Mouse (Mus musculus): ENCODE data around the gene Pld5. TPM values are rescaled to one million over a fixed set of nuclear protein-coding genes. Genes with fewer than 3 reads are reported as not detected.

Gene Pld5
- 0.97 and 1.6 TPM in 2 replicates for polyA plus RNA-seq (2016; fragmentation: Nextera tagmentation; extraction: Ambion mirVana)

GRCm38 (mm10) chr1:176274667-176275610 is at the start of gene Pld5:
TSS of gene Pld5 (minus strand) at chr1:176275312.
- peak within 1 kb of the TSS; percentile 98 for H3K4me2 ChIP-seq (replicated peaks)
- H3K4me3 ChIP-seq, result peak within 1 kb of the TSS; percentile 57
- H3K9ac ChIP-seq, result peak within 1 kb of the TSS; percentile 52
- WGBS, result under 1% methylated on average over 76 of the region's 86 CpGs
- no peak within 1 kb of the TSS for H3K27ac ChIP-seq
- H3K27me3 ChIP-seq, result peaks cover 39% of the 10 kb centered on the region
- H3K36me3 ChIP-seq, result no peaks in the 10 kb centered on the region
- no peaks in the 10 kb centered on the region; the same call in 1 of the 2 replicates for H3K4me1 ChIP-seq
- peak; percentile 92 for ATAC-seq (ENCODE audit: insufficient number of reproducible peaks, insufficient read depth, low FRiP score, low TSS enrichment)
- H3K9me3 ChIP-seq, result no peaks in the 10 kb centered on the region

- ATAC-seq (ENCODE audit: insufficient number of reproducible peaks, insufficient read depth, low FRiP score, low TSS enrichment), result no peak
Measured at GRCm38 (mm10) chr1:176315063-176315462, 40.0 kb upstream of the Pld5 start.

GRCm38 (mm10) chr1:176310174-176310573 is 35.1 kb upstream of the Pld5 start:
- 53% methylated on average over 3 of the region's 3 CpGs for WGBS
- H3K4me2 ChIP-seq (replicated peaks), result no peak overlapping the region

More at GRCm38 (mm10) chr1:176315063-176315462, 40.0 kb upstream of the Pld5 start:
- Histone ChIP-seq H3K4me1 (no peaks in the 10 kb centered on the region), H3K36me3 (no peaks in the 10 kb centered on the region), H3K9ac (no peak overlapping the region), H3K9me3 (no peaks in the 10 kb centered on the region), H3K27me3 (no peaks in the 10 kb centered on the region), H3K4me2 (replicated peaks) (no peak overlapping the region), H3K4me3 (no peak overlapping the region), H3K27ac (no peak overlapping the region)
- WGBS, result 73% methylated on average over 2 of the region's 2 CpGs

GRCm38 (mm10) chr1:176289396-176289795 is 14.3 kb upstream of the Pld5 start:
- no peak overlapping the region for H3K4me3 ChIP-seq
- H3K36me3 ChIP-seq, result no peaks in the 10 kb centered on the region
- WGBS, result 85% methylated on average over 5 of the region's 5 CpGs
- H3K9me3 ChIP-seq, result no peaks in the 10 kb centered on the region
- no peak overlapping the region for H3K9ac ChIP-seq
- no peaks in the 10 kb centered on the region for H3K4me1 ChIP-seq
- H3K27ac ChIP-seq, result no peak overlapping the region
- no peak for ATAC-seq (ENCODE audit: insufficient number of reproducible peaks, insufficient read depth, low FRiP score, low TSS enrichment)
- H3K27me3 ChIP-seq, result no peaks in the 10 kb centered on the region
- H3K4me2 ChIP-seq (replicated peaks), result no peak overlapping the region

More at GRCm38 (mm10) chr1:176310174-176310573, 35.1 kb upstream of the Pld5 start:
- H3K9ac ChIP-seq, result no peak overlapping the region
- no peaks in the 10 kb centered on the region for H3K4me1 ChIP-seq
- no peak overlapping the region for H3K27ac ChIP-seq
- no peaks in the 10 kb centered on the region for H3K36me3 ChIP-seq
- no peak overlapping the region for H3K4me3 ChIP-seq
- no peak for ATAC-seq (ENCODE audit: insufficient number of reproducible peaks, insufficient read depth, low FRiP score, low TSS enrichment)
- H3K9me3 ChIP-seq, result no peaks in the 10 kb centered on the region
- no peaks in the 10 kb centered on the region for H3K27me3 ChIP-seq

- peak overlapping the region; percentile 57 for H3K4me3 ChIP-seq
- H3K27me3 ChIP-seq, result peaks cover 39% of the 10 kb centered on the region
- H3K4me2 ChIP-seq (replicated peaks), result peak overlapping the region; percentile 98
- peak overlapping the region; percentile 52 for H3K9ac ChIP-seq
- H3K4me1 ChIP-seq, result no peaks in the 10 kb centered on the region; the same call in 1 of the 2 replicates
- 13% methylated on average over 11 of the region's 11 CpGs for whole genome bisulfite sequencing
- H3K9me3 ChIP-seq, result no peaks in the 10 kb centered on the region
- no peak for ATAC-seq (ENCODE audit: insufficient number of reproducible peaks, insufficient read depth, low FRiP score, low TSS enrichment)
- no peak overlapping the region for H3K27ac ChIP-seq
- no peaks in the 10 kb centered on the region for H3K36me3 ChIP-seq
Measured at GRCm38 (mm10) chr1:176275611-176275980, 484 bp upstream of the Pld5 start.

- Histone ChIP-seq H3K4me1 (no peaks in the 10 kb centered on the region), H3K27ac (no peak overlapping the region), H3K9ac (no peak overlapping the region), H3K4me2 (replicated peaks) (no peak overlapping the region), H3K9me3 (no peaks in the 10 kb centered on the region), H3K36me3 (no peaks in the 10 kb centered on the region), H3K27me3 (no peaks in the 10 kb centered on the region), H3K4me3 (no peak overlapping the region)
- 76% methylated on average over 5 of the region's 5 CpGs for WGBS
- ATAC-seq (ENCODE audit: insufficient number of reproducible peaks, insufficient read depth, low FRiP score, low TSS enrichment), result no peak
Measured at GRCm38 (mm10) chr1:176248717-176249030, 26.4 kb downstream of the Pld5 start.

GRCm38 (mm10) chr1:176247885-176248716 is 27.0 kb downstream of the Pld5 start:
- Histone ChIP-seq H3K27me3 (no peaks in the 10 kb centered on the region), H3K4me2 (replicated peaks) (no peak overlapping the region), H3K36me3 (no peaks in the 10 kb centered on the region), H3K9me3 (no peaks in the 10 kb centered on the region), H3K9ac (no peak overlapping the region), H3K27ac (no peak overlapping the region), H3K4me1 (no peaks in the 10 kb centered on the region), H3K4me3 (no peak overlapping the region)
- no peak for ATAC-seq (ENCODE audit: insufficient number of reproducible peaks, insufficient read depth, low FRiP score, low TSS enrichment)
- WGBS, result 86% methylated on average over 9 of the region's 9 CpGs

GRCm38 (mm10) chr1:176239199-176239598 is 35.9 kb downstream of the Pld5 start:
- 60% methylated on average over 2 of the region's 2 CpGs for WGBS
- Histone ChIP-seq H3K27ac (no peak overlapping the region), H3K4me1 (no peaks in the 10 kb centered on the region), H3K36me3 (no peaks in the 10 kb centered on the region), H3K9ac (no peak overlapping the region), H3K4me2 (replicated peaks) (no peak overlapping the region), H3K27me3 (no peaks in the 10 kb centered on the region), H3K9me3 (no peaks in the 10 kb centered on the region), H3K4me3 (no peak overlapping the region)
- ATAC-seq (ENCODE audit: insufficient number of reproducible peaks, insufficient read depth, low FRiP score, low TSS enrichment), result no peak

- Histone ChIP-seq H3K4me3 (no peak overlapping the region), H3K4me2 (replicated peaks) (no peak overlapping the region), H3K9ac (no peak overlapping the region), H3K27ac (no peak overlapping the region), H3K9me3 (no peaks in the 10 kb centered on the region), H3K36me3 (no peaks in the 10 kb centered on the region), H3K4me1 (no peaks in the 10 kb centered on the region), H3K27me3 (no peaks in the 10 kb centered on the region)
- no peak for ATAC-seq (ENCODE audit: insufficient number of reproducible peaks, insufficient read depth, low FRiP score, low TSS enrichment)
- 84% methylated on average over 10 of the region's 10 CpGs for WGBS
Measured at GRCm38 (mm10) chr1:176223794-176224193, 51.3 kb downstream of the Pld5 start.

GRCm38 (mm10) chr1:176223196-176223595 is 51.9 kb downstream of the Pld5 start:
- no peak for ATAC-seq (ENCODE audit: insufficient number of reproducible peaks, insufficient read depth, low FRiP score, low TSS enrichment)
- Histone ChIP-seq H3K9me3 (no peaks in the 10 kb centered on the region), H3K9ac (no peak overlapping the region), H3K4me1 (no peaks in the 10 kb centered on the region), H3K4me2 (replicated peaks) (no peak overlapping the region), H3K27me3 (no peaks in the 10 kb centered on the region), H3K4me3 (no peak overlapping the region), H3K36me3 (no peaks in the 10 kb centered on the region), H3K27ac (no peak overlapping the region)
- 7% methylated on average over 12 of the region's 12 CpGs for WGBS

- Histone ChIP-seq H3K27ac (no peak overlapping the region), H3K9me3 (no peaks in the 10 kb centered on the region), H3K4me1 (no peaks in the 10 kb centered on the region), H3K27me3 (no peaks in the 10 kb centered on the region), H3K4me3 (no peak overlapping the region), H3K4me2 (replicated peaks) (no peak overlapping the region), H3K9ac (no peak overlapping the region), H3K36me3 (no peaks in the 10 kb centered on the region)
- ATAC-seq (ENCODE audit: insufficient number of reproducible peaks, insufficient read depth, low FRiP score, low TSS enrichment), result no peak
- WGBS, result 82% methylated on average over 5 of the region's 5 CpGs
Measured at GRCm38 (mm10) chr1:176218217-176218616, 56.9 kb downstream of the Pld5 start.

Measured in embryonic facial prominence, embryonic 12.5 days (tissue).